Mouse (Mus musculus): ENCODE data around the gene Pyroxd1.
"Not testable (repeated sequence)": the region's sequence is repeated elsewhere in the genome, so short reads cannot be mapped to it uniquely, and the experiment has no call there.

Pyroxd1 gene

DNA sequence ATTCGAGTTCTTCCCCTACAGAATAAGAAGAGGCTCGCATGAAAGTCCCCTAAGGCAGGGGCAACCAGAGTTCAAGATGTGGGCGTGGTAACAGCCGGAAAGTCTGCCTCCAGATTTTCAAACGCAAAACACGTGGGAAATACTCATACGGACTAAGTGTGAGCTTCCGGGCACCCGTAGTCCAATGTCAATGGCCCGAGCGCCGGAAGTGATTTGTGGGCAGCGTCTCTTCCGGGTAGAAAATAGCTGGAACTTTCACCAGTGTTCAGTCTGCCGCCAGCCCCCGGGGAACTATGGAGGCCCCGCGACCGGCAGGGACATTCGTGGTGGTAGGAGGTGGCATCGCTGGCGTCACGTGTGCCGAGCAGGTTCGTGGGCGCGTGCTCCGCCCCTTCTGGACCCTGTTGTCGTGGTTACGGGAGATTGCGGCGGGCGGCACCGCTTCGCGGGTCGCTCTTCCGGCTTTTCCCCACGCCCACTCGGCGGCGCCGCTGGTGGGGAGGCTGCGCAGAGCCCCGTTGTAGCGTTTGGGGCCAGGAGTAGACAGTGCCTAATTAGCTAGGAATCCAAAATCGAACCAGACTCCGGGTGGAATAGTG lies at the start of gene Pyroxd1:
Gene Pyroxd1 (plus strand): TSS at position 215 of the 599 bp plus-strand sequence.
- DNase-seq (ENCODE audit: low spot score in 2 of 2): peak; percentile 70 to 74

- no peak for DNase-seq (ENCODE audit: low spot score in 2 of 2)
These were observed 47.4 kb upstream of the Pyroxd1 start, which contains the start of gene Iapp for GRCm38 (mm10) chr6:142298098-142298497. TSS of gene Iapp (plus strand) at chr6:142298423.

GRCm38 (mm10) chr6:142305076-142305475 lies 40.4 kb upstream of the Pyroxd1 start:
- no peak for DNase-seq (ENCODE audit: low spot score in 2 of 2)

- DNase-seq (ENCODE audit: low spot score in 2 of 2): no peak
These were observed 31.2 kb upstream of the Pyroxd1 start for GRCm38 (mm10) chr6:142314285-142314684.

DNA sequence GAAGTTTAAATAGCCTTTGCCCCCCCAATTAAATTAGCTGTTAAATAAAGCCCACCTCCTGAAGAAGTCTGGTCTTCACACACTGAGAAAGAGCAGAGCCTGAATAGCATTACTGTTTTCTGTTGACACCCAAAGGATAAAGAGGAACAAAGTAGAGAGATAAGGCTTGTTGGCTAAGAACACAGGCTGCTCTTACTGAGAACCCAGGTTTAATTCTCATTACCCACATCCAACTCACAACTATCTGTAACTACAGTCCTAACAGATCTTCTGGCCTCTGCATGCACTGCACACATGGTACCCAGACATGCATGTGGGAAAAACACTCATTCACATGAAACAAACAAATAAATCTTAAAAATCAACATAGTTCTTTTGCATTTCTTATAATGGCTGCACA lies 28.3 kb upstream of the Pyroxd1 start:
- DNase-seq (ENCODE audit: low spot score in 2 of 2): no peak

GRCm38 (mm10) chr6:142322881-142323280 lies 22.6 kb upstream of the Pyroxd1 start, which contains the start of gene Slco1a5:
TSS of gene Slco1a5 (minus strand) at chr6:142322981.
- no peak for DNase-seq (ENCODE audit: low spot score in 2 of 2)

- DNase-seq (ENCODE audit: low spot score in 2 of 2): no peak
These were observed 18.9 kb upstream of the Pyroxd1 start for GRCm38 (mm10) chr6:142326598-142326997.

DNA sequence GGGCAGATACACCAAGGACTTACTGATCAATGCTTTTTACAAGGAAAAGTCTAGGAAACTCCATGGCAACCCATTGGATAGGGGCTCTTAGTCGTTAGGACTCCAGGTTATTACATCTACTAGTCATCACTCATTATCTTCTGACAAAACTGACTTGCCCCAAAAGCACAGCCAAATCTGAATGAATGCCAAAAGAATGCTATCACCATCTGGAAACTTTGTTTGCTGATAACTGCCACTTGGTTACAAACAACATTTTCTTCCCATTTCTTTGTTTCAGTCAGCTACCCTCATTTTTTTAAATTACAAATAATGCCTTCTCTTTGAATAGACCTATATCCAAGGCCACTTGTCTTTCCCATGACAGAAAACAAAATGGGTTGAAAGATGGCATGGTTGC lies 16.3 kb upstream of the Pyroxd1 start:
- DNase-seq (ENCODE audit: low spot score in 2 of 2): no peak

DNA sequence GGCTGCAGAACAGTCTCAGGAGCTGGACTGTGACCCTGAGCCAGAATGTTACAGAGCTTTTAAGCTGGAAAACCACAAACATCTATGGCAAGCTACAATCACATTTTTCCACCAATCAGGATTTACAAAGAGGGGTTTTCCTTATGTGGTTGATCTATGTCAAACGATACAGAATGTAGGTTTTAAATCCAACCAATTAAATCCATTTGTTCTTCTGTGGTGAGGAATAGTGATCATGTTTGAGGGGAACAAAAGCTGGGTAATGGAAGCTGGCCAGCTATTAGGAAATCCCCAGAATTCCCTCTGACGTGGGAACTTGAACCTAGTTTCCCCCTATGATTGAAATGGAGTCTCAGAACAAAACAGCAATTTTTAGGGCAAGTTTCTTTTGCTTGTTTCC lies 6.5 kb upstream of the Pyroxd1 start:
- no peak for DNase-seq (ENCODE audit: low spot score in 2 of 2)

GRCm38 (mm10) chr6:142339576-142339975 lies 5.9 kb upstream of the Pyroxd1 start:
- DNase-seq (ENCODE audit: low spot score in 2 of 2): no peak

DNA sequence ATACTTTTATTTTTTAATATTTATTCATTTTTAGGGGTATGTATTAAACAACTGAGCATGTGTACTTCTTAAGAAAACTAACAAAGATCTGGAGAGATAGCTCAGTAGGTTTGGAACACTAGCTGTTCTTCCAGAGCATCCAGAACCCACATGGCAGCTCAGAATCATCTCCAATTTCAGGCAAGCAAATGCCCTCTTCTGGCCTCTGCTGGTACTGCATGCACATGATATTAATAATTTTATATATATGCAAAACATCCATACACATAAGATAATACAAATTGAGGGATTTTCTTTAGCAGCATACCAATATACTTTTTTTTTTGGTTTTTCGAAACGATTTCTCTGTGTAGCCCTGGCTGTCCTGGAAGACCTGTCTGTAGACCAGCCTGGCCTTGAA lies 1.9 kb upstream of the Pyroxd1 start:
- peak in 1 of 2 experiments; percentile 26 for DNase-seq (ENCODE audit: low spot score in 2 of 2)

GRCm38 (mm10) chr6:142346181-142347110 lies 992 bp downstream of the Pyroxd1 start:
- no peak for DNase-seq (ENCODE audit: low spot score in 2 of 2)

DNA sequence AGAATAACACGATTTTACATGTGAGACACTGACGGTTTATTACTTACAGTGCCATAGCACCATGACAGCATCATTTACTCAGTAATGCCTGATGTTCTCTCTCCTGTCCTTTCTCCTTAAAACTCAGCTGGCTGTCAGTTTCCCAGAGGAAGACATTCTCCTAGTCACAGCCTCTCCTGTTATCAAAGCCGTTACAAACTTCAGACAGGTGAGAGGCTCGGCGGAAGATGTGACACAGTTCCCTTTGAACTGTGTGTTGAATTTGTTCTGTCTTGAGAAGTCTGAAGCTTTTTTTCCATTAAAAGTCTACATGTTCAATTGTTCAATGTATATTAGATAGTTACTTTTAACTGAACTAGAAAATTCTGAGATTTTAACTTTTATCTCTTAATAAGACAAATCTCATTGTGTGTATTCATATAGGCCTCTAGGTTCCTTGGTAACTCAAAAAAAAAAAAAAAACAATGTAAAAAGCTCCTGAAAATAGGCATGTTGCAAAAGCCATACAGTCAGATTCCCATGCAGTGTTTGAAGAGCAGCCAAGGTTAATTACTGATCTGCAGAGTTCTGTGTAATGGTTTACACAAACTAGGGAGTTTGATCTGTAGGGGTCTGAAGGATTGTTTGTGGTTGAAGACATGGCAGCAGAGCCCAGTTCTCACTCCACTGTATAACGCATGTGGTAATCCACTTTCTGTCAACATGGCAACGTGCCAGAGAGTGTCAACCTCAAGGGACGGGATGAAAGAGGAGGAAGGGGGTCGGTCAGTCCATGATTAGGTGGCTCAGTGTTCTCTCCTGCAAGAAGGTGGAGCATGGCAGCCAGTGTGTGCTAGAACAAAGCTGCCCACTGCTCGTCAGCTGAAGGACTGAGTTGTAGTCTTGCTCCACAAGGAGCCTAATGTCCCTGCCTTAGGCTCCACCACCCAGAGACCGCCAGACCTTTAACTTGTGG lies 2.3 kb downstream of the Pyroxd1 start:
- no peak for DNase-seq (ENCODE audit: low spot score in 2 of 2)

- DNase-seq (ENCODE audit: low spot score in 2 of 2): not testable (repeated sequence)
These were observed 6.6 kb downstream of the Pyroxd1 start for GRCm38 (mm10) chr6:142352099-142352498.

GRCm38 (mm10) chr6:142357106-142357505 lies 11.7 kb downstream of the Pyroxd1 start:
- no peak for DNase-seq (ENCODE audit: low spot score in 2 of 2)

GRCm38 (mm10) chr6:142362036-142362435 lies 16.6 kb downstream of the Pyroxd1 start:
- DNase-seq (ENCODE audit: low spot score in 2 of 2): no peak

GRCm38 (mm10) chr6:142363019-142363576 lies 17.6 kb downstream of the Pyroxd1 start:
- no peak for DNase-seq (ENCODE audit: low spot score in 2 of 2)

GRCm38 (mm10) chr6:142365742-142366472 lies 20.5 kb downstream of the Pyroxd1 start:
- no peak for DNase-seq (ENCODE audit: low spot score in 2 of 2)

- DNase-seq (ENCODE audit: low spot score in 2 of 2): no peak
These were observed 21.1 kb downstream of the Pyroxd1 start for GRCm38 (mm10) chr6:142366473-142367018.

DNA sequence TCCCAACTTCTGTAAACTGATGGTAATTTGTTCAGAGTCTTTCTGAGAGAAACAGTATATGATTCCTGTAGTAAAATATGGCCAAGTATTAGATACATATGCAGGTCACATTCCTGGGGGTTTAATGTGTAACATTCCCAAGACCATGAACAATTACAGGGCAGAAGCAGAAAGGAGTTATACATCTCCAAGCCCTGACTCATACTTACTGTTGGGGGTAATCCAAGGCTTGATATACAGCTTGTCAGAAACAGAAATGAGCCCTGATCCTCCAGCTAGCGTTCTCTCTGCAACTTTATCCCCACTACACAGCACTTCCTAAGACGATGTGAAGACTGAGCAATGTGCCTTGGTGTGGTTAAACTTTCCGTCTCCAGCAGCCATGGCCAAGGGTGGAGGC lies 22.1 kb downstream of the Pyroxd1 start:
- no peak for DNase-seq (ENCODE audit: low spot score in 2 of 2)
